ENCODE assay signal across 12 mouse cellular contexts in genomic region chr8:94066121-94066863, GRCm38 (mm10). TPM values are rescaled to one million over a fixed set of nuclear protein-coding genes. Genes with fewer than 3 reads are reported as not detected.
DNase-seq lines count a peak whose midpoint lies in the region; ATAC-seq lines count a peak whose summit lies in the region.
"Had no signal": no experiment of that assay in that cellular context is flagged by ENCODE, and none has a peak within 500 bp of the region (broad histone marks: within the 10 kb centered on the region; RNA-seq: fewer than 3 reads in every experiment).

No protein-coding gene starts in this region.

- H3K27me3 ChIP-seq in forebrain, embryonic 12.5 days: no peaks in the 10 kb centered on the region
- no peaks in the 10 kb centered on the region for H3K27me3 ChIP-seq in neural tube, embryonic 14.5 days (ENCODE audit: control insufficient read depth, insufficient read depth, low read length)
- H3K27me3 ChIP-seq: embryonic facial prominence, embryonic 15.5 days; liver, embryonic 12.5 days had no signal

- 35% methylated on average over 11 of the region's 11 CpGs for WGBS in forebrain, embryonic 12.5 days
- 24% methylated on average over 11 of the region's 11 CpGs for WGBS in neural tube, embryonic 14.5 days

- no peak overlapping the region for H3K4me2 ChIP-seq in forebrain, embryonic 12.5 days
- no peak overlapping the region for H3K4me2 ChIP-seq in neural tube, embryonic 14.5 days (ENCODE audit: low read depth, low read length)
- H3K4me2 ChIP-seq: embryonic facial prominence, embryonic 15.5 days; liver, embryonic 12.5 days had no signal

- H3K4me1 ChIP-seq in forebrain, embryonic 12.5 days: peaks cover 16% of the 10 kb centered on the region
- H3K4me1 ChIP-seq in neural tube, embryonic 14.5 days (ENCODE audit: control insufficient read depth, insufficient read depth, low read length): no peaks in the 10 kb centered on the region
- H3K4me1 ChIP-seq: embryonic facial prominence, embryonic 15.5 days had no signal

- no peak overlapping the region for H3K4me3 ChIP-seq in forebrain, embryonic 12.5 days (replicated peaks)
- no peak overlapping the region for H3K4me3 ChIP-seq in neural tube, embryonic 14.5 days (ENCODE audit: low read depth, low read length)
- H3K4me3 ChIP-seq: embryonic facial prominence, embryonic 15.5 days; liver, embryonic 12.5 days had no signal

- peak; percentile 86 for ATAC-seq in forebrain, embryonic 12.5 days (ENCODE audit: low FRiP score)
- peak; percentile 75; the same call in 1 of the 2 replicates for ATAC-seq in neural tube, embryonic 14.5 days (ENCODE audit: low read depth)
- ATAC-seq: liver, embryonic 12.5 days had no signal

- no peaks in the 10 kb centered on the region for H3K9me3 ChIP-seq in forebrain, embryonic 12.5 days
- no peaks in the 10 kb centered on the region for H3K9me3 ChIP-seq in neural tube, embryonic 14.5 days (ENCODE audit: control insufficient read depth, low read length)
- H3K9me3 ChIP-seq: embryonic facial prominence, embryonic 15.5 days; liver, embryonic 12.5 days had no signal

- peak; percentile 45 for DNase-seq in layer of hippocampus, adult 11-12 months (ENCODE audit: low spot score)
- DNase-seq in layer of hippocampus, postnatal 25 days (ENCODE audit: extremely low spot score in 1 of 2, low spot score in 1 of 2): no peak
- DNase-seq in layer of hippocampus, postnatal 14 days (ENCODE audit: low spot score in 2 of 2): peak; percentile 51 to 74
- no peak for DNase-seq in ovary, postnatal 36 days (ENCODE audit: low spot score)
- no peak for DNase-seq in urinary bladder, postnatal 25 days (ENCODE audit: low spot score)
- DNase-seq in adrenal gland, adult 18-20 months (ENCODE audit: low spot score in 2 of 2): no peak
- DNase-seq: gastrocnemius, postnatal 36 days; kidney, adult 8-10 months had no signal

- H3K36me3 ChIP-seq in forebrain, embryonic 12.5 days (replicated peaks): peaks cover 42% of the 10 kb centered on the region
- peaks cover 19% of the 10 kb centered on the region for H3K36me3 ChIP-seq in neural tube, embryonic 14.5 days (ENCODE audit: control insufficient read depth, insufficient read depth, low read length)

- no peak overlapping the region for H3K9ac ChIP-seq in forebrain, embryonic 12.5 days
- no peak overlapping the region for H3K9ac ChIP-seq in neural tube, embryonic 14.5 days (replicated peaks; ENCODE audit: low read depth, low read length)
- H3K9ac ChIP-seq: embryonic facial prominence, embryonic 15.5 days; liver, embryonic 12.5 days had no signal

- peak overlapping the region; percentile 33 for H3K27ac ChIP-seq in forebrain, embryonic 12.5 days
- H3K27ac ChIP-seq in neural tube, embryonic 14.5 days (ENCODE audit: low read depth, low read length): no peak overlapping the region
- H3K27ac ChIP-seq: embryonic facial prominence, embryonic 15.5 days; liver, embryonic 12.5 days had no signal

RNA-seq across cellular contexts. Expression of gene Ogfod1, which starts 29.3 kb away (rescaled TPM):
- total RNA-seq in layer of hippocampus, postnatal 25 days (2021): 10 to 100 TPM; 86.5 to 98.2 TPM
- 15.0 and 15.9 TPM in 2 replicates for polyA plus RNA-seq in forebrain, embryonic 12.5 days (2016; fragmentation: Nextera tagmentation; extraction: Ambion mirVana)
- 10 to 100 TPM; 66.5 to 67.4 TPM for total RNA-seq in layer of hippocampus, postnatal 14 days (2021)
- 16.4 and 18.7 TPM in 2 replicates for polyA plus RNA-seq in neural tube, embryonic 14.5 days (2014; fragmentation: Nextera tagmentation; extraction: Ambion mirVana)
- total RNA-seq in adrenal gland, adult 18-20 months (2021): 10 to 100 TPM; 19.5 to 20.1 TPM

RNA-seq across cellular contexts. Expression of gene Nudt21, which starts 29.5 kb away (rescaled TPM):
- 10 to 100 TPM; 49.9 to 58.5 TPM for total RNA-seq in layer of hippocampus, postnatal 25 days (2021)
- 205 and 206 TPM in 2 replicates for polyA plus RNA-seq in forebrain, embryonic 12.5 days (2016; fragmentation: Nextera tagmentation; extraction: Ambion mirVana)
- 10 to 100 TPM; 53.1 to 54.0 TPM for total RNA-seq in layer of hippocampus, postnatal 14 days (2021)
- polyA plus RNA-seq in neural tube, embryonic 14.5 days (2014; fragmentation: Nextera tagmentation; extraction: Ambion mirVana): 83.3 and 89.7 TPM in 2 replicates
- 10 to 100 TPM; 29.4 to 33.1 TPM for total RNA-seq in adrenal gland, adult 18-20 months (2021)

RNA-seq across cellular contexts. Expression of gene Bbs2, which starts 32.4 kb away (rescaled TPM):
- total RNA-seq in layer of hippocampus, postnatal 25 days (2021): 10 to 100 TPM; 19.6 to 24.4 TPM
- 18.1 and 23.4 TPM in 2 replicates for polyA plus RNA-seq in forebrain, embryonic 12.5 days (2016; fragmentation: Nextera tagmentation; extraction: Ambion mirVana)
- 10 to 100 TPM; 17.7 to 19.6 TPM for total RNA-seq in layer of hippocampus, postnatal 14 days (2021)
- polyA plus RNA-seq in neural tube, embryonic 14.5 days (2014; fragmentation: Nextera tagmentation; extraction: Ambion mirVana): 22.8 and 24.6 TPM in 2 replicates
- 10 to 100 TPM; 20.1 to 21.4 TPM for total RNA-seq in adrenal gland, adult 18-20 months (2021)

RNA-seq across cellular contexts. Expression of gene Amfr, which starts 53.6 kb away (rescaled TPM):
- 100 to 1,000 TPM; 125 to 132 TPM for total RNA-seq in layer of hippocampus, postnatal 25 days (2021)
- polyA plus RNA-seq in forebrain, embryonic 12.5 days (2016; fragmentation: Nextera tagmentation; extraction: Ambion mirVana): 66.3 and 68.5 TPM in 2 replicates
- 100 to 1,000 TPM; 131 to 135 TPM for total RNA-seq in layer of hippocampus, postnatal 14 days (2021)
- polyA plus RNA-seq in neural tube, embryonic 14.5 days (2014; fragmentation: Nextera tagmentation; extraction: Ambion mirVana): 76.7 and 86.8 TPM in 2 replicates
- 100 to 1,000 TPM; 174 to 283 TPM for total RNA-seq in adrenal gland, adult 18-20 months (2021)

Comparison
In these comparisons a context has a peak if more than half of its experiments do, and no peak if none do; other contexts are left out.
1. DNase-seq: peak in layer of hippocampus, adult 11-12 months (single experiment) and layer of hippocampus, postnatal 14 days (2 of 2); none in layer of hippocampus, postnatal 25 days (0 of 2), ovary, postnatal 36 days (single experiment), urinary bladder, postnatal 25 days (single experiment) and adrenal gland, adult 18-20 months (0 of 2).